Mouse (Mus musculus) regulatory T cell (primary cell): Measurements from ENCODE around the gene Csmd2.

Source experiments
- in situ Hi-C: fragments of 300-600 bp; cut with MboI, MseI; formaldehyde crosslinking; loops from one replicate; pipeline ENCODE4 v1.15.1; 2025; ENCODE audit warnings: high pct_unique_total_duplicates

The Csmd2 gene

DNA sequence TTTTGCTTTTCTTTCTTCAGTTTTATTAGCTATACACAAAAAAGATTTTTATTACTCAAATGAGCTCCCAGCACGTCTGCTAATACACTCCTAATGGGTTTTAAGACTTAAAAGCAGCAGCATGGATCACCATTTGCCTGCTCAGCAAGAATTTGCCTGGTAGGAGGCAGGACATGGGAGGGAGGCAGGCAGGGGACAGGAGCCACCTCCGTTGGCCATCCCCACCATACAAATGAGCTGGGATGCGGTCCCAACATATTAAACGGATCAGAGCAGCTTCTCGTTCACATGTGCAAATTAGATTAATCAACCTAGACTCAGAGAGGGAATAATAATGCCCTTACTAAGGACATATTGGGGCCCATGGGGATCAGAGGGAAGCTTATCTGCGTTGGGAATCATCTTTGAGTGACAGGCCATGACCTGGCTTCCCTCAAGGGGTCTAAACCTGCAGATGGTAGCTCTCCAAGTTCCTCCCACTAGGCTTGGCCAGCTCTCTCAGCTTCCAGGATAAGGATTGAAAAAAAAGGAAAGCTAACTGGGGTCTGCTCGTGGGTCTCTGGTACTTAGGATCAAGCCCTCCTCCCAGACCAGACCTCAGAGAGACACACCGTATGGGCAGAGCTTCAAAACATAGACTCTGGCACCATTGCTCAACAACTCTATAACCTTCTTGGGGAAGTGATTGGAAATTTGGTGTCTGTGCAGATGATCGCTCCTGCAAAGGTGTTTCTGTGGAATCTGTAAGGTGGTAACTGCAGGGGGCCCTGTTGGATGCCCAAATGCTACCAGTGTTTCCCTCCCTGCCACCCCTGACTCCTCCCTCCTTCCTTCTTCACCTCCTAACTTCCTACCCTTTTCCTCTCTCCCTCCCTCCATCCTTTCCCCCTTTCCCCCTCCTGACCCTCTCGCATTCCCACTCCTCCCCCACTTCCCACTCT, 153.8 kb downstream of the Csmd2 start:
- in situ Hi-C loops = no loop called here

DNA sequence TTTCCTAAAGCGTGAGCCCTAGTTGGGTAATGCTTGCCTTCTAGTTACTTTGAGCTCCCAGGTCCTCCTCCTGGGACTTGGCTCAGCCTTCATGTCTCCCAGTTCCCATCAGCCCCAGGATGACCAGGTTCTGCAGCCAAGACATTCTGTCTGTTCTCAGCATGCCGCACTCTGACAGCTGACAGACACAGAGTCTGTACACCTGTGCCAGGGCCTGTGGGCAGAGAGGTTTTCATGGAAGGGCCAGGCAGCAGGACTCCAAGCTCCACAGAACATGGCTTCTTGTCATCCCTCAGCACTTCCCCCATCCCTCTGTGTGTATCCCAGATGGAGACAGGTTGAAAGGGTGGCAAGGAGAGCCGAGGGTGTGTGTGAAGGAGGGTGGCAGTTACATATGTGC, 154.6 kb downstream of the Csmd2 start:
- in situ Hi-C loops = no loop called here

DNA sequence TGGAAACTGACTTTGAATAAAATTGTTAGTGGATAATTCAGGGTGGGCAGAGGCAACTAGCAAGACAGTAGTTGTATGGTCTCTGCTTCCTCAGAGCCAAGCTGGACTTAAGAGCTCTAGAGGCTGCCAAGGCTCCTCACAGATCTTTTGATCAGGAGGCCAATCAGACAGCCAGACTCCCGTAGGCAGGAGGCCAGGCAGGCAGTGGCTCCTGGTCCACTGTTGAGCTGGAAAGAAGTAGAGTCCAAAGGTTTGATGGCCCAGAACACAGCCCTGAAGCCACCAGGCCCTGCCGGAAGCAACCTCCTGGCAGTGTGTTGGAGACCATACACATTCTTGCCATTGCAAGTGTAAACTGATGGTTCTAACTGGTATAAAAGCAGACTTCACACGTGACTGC, 155.5 kb downstream of the Csmd2 start:
- in situ Hi-C loops = no loop called here

DNA sequence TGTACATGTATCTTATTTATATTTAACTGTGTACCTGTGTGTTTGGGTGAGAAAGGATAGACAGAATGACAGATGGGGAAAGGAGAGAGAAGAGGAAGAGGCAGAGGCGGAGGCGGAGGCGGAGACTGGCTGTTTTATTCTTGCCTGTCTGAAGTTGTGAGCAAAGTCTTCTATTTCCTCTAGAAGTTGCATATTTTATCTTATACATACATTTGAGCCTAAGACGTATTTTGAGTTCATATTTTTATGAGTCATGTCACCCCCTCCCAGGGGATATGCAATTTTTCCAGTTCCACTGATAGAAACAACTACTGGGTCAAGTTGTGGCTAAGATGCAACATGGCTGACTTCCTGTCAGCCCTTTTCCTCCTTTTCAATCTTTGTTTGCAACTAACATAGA, 161.9 kb downstream of the Csmd2 start:
- in situ Hi-C loops = no loop called here

DNA sequence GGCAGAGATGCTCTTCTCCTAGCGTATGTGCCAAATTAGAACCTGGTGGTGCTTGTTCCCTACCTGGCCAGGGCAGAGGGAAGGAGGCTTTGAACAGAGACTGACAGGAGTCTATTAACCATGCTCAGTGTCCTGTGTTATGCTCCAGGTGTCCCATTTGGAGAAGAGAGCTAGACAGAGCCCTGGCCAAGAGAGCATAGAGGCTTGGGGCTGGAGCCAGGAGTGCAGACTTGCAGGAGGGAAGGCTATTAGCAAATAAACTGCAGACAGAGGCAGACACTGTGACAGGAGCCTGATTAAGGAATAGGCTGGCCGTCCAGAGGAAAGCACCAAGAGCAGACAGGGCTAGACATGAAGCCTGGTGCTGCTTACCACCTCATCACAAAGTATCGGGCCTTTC, 164.4 kb downstream of the Csmd2 start:
- in situ Hi-C loops = no loop called here

DNA sequence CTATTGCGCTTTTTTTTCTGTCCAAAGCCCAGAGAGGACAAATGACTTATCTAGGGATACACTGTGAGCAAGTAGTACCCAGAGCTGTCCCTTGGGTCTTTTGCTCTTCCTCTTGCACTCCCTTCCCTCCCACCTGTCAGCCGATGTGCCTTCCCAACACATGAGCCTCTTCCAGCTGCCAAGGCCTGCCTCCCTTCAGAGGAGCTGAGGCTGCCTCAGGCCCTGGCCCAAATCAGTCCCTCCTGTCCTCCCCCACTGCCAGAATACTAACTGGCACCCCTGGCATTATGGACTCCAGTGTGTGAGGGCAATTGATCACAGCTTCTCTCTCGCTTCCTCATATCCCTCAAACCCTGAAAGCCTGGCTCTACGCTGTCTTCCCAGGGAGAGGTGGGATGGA, 165.5 kb downstream of the Csmd2 start:
- in situ Hi-C loops = no loop called here

DNA sequence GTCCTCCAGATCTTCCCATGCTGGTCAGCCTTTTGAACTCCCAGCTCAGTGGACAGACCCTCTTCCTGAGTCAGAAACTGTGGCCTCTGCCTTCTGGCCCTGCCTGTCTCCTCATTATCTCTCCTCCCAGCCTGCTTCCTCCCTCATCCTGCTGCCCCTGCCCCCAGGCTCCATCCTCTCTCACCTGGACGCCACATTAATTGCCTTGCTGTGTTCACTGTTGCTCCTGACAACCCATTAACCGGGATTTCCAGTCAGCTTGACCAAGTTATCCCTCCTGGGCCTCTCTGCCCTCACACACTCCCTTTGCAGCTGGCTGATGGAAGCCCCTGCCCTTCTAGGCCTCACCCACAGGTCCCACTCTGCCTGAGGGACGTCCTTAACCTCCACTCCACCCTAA, 167.6 kb downstream of the Csmd2 start:
- in situ Hi-C loops = no loop called here

DNA sequence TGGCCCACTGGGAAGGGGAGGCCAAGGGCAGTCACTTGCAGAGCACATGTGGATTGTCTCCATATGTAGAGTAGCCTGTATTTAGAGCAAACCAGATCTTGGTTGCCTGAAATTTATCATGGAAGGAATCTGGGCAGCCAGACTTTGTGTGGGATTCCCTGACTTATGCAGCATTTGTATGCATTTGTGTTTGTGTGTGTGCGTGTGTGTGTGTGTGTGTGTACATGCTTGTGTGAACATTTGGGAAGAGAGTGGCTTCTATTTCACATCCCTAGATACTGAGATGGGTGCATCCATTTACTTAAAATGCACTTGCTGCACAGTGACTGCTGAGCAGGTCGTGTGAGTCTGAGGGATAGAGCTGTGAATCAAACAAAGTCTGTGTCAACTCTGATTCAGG, 173.0 kb downstream of the Csmd2 start:
- in situ Hi-C loops = no loop called here

DNA sequence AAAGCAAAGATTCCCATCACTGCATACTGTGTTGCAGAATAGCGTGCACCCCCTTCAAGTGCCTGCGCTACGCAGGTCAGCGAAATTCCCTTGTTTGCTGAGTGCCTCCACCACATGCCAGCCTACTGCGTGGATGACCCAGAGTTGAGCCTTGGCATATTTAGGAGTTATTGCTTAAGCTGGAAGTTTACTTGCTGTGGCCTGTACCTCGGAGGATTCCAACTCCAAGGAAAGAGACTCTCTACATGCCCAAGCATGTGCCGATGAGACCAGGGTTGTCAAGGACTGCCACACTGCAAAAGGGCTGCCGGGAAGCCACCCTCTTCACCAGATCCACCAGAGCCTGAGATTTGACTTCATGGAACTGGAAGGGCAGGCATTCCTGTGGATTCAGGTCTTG, 182.5 kb downstream of the Csmd2 start:
- in situ Hi-C loops = no loop called here

DNA sequence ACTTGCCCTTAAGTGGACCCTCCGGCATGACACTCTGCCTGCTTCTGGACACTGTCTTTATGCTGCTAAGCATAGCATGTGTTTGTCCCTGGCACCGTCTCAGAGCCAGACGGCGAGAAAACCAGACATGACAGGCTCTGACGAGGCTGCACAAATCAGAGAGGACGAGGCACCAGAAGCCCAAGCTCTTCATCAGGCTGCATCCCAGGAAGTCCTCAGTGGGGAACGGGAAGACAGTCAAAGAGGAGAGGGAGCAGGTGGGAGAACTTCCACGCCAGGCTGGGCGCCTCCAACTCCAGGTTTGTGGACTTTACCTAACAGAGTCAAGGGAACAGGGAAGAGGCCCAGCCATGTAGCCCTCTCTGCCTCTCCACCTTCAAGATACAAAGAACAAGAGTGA, 183.6 kb downstream of the Csmd2 start:
- in situ Hi-C loops = no loop called here

DNA sequence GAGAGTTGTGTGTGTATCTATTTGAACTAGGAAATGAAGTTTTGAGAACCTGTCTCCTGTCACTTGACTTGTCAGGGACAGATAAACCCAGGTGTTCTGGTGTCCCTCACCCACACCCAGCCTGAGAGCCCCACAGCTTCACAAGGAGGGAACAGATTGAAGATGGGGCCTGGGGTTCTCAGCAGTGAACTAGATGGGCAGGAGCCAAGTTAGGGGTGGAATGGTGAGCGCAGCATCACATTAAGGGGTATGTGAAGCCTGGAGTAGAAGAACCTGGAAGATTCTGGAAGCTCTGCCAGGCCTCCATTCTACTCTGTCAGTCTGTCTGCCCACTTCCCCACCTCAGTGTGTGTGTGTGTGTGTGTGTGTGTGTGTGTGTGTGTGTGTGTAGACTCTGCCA, 184.0 kb downstream of the Csmd2 start:
- in situ Hi-C loops = no loop called here

DNA sequence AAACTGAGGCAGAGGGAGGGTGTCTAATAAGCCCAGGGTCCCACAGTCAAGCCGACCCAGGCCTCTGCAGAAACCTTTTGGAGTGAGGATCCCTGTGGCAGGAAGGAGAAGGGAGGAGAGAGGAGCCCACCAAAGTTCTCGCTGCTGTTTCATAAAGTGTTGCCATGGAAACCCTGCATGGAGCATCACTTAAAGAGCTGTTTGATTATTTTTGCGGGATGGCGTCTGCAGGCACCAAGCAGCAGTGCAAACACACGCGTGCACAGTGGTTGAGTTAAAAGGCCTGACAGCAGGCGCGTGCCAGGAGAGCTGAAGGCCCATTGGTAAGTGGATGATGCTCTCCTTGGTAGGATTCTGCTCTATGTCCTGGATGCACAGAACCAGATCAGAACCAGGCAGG, 191.3 kb downstream of the Csmd2 start:
- in situ Hi-C loops = no loop called here

DNA sequence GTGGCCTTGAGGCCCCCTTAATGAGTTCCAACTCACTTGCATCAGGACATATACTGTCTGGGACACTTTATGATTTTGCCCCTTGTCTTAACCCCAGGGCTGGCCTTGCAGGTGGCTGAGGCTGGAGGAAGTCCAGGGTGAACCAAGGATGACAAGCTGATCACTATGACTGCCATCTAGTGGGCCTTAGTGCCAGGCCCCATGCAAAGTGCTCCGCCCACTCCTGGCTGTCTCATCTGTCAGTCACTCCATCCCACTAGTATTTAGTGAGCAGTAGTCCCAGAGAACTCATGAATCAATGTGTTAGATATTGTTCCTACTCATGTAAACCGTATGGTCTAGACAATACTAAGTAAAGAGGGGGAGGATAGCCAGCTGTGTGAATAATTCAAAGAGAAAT, 191.9 kb downstream of the Csmd2 start:
- in situ Hi-C loops = no loop called here

DNA sequence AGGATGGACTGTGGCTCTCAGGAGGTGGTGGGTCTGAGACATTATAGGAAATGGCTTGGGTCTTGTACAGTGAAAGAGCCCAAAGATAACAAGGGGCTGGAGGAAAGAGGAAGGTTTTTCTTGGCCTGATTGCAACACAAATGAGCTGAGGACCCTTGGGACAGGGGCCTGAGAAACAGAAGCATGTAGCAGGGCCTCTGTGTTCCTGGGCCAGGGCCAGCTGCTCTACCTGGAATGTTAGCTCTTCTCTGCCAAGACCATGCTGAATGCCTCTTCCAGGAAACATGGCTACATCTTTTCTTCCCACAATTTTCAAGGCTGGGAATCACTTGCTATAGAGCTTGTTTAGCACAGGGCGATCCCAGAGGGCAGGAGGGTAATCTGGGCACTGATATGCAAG, 197.1 kb downstream of the Csmd2 start:
- in situ Hi-C loops = no loop called here

DNA sequence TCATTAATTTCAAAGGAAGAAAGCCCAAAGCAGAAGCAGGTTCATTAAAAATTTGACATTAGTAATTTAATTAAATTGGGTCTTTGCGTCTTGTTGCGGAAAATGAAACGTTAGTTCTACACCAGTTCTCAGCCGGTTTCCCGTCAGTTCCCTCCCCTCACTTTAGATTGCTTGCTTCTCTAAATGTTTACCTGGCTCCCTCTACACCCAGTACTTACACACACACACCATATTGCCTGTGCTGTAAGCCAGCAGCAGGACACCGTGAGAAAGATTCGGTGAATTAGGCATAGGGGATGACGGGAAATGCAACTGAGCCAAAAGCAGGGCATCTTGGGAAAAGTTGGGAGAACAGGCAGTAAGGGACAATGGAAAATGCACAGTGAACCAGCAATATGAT, 206.8 kb downstream of the Csmd2 start:
- in situ Hi-C loops = no loop called here

DNA sequence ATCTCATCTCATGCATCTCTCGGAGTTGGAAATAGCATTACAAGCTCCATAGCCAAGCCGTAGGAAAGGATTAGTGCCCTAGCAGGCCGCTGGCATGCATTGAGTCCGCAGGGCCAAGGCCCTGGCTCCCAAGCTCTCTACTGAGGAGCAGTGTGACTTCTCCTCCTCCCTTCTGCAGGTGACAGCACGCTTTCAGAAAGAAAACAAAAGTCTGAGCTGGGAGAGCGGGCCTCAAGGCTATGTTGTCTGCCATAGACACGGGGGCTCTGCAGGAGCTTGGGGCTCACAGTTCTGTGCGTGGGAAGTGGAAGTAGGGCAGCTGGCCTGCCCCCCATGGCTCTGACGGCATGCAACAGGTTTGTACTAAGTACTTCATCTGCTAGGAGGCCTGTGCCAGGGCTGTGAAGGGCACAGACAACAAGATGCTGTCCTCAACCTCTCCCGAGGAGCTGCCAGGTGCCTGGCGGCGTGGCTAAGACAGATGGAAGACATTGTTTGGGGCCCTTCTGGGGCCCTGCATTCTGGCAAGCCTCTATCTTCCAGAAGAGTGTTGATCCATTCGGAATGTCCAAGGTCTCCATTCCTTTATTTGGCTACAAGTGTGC, 230.4 kb downstream of the Csmd2 start:
- in situ Hi-C loops = no loop called here

DNA sequence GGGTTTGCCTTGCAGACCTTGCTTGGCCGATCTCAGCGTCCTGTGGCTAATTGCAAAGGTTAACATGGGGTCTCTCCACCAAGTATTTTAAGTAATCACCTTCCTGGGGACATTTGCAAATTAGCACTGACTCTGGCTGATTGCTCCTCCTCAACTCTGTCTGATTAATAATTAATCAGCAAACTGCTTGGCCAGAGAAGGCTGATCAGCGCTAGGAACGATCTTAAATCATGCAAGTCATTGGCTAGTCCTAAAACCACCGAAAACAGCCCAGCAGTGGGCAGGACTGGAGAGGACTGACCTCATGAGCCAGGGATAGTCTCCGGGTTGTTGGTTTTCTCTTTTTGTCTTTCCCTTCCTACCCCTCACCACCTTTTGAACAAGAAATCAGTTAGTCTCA, 236.8 kb downstream of the Csmd2 start:
- in situ Hi-C loops = no loop called here

DNA sequence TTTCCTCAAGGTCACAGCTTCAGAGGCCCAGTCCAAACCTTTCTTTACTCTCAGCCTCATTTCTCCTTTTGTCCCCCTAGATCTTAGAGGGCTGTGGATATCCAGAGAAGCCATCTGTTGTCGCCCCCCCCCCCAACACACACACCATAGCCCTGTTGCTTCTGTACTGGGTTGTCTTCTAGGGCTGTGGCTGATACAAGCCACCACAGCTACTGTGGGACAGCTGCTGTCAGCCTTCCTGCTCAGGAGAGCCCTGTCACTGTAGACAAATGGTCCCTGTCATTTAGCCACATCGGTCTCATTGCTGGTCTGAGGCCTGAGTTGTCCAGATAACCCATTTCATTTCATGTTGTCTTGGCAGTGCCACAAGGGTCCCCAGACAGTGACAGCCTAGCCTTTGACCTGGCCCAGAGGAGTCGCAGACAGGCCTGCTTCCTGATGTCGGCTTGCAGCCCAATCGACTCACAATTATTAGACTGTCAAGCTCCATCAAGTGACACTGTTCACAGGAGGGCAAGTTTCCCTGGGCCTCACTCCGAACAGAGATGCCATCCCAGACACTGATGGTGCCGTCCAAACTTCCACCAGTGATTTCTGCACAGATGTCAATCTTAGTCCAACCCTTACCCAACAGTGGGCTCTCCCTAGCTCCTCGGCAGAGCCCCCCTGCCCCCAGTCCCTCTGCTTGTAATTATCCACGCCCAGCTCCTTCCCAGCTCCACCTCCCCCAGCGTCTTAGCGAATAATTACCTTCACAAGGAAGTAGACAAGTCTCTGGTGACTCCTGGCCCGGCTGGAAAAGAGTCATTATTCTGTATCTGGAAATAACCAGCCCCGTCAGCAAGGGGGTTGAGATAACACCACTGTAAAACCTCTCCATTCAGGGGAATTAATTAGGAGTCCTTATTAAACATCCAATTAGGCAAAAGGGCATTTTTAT, 240.0 kb downstream of the Csmd2 start:
- in situ Hi-C loops = no loop called here

DNA sequence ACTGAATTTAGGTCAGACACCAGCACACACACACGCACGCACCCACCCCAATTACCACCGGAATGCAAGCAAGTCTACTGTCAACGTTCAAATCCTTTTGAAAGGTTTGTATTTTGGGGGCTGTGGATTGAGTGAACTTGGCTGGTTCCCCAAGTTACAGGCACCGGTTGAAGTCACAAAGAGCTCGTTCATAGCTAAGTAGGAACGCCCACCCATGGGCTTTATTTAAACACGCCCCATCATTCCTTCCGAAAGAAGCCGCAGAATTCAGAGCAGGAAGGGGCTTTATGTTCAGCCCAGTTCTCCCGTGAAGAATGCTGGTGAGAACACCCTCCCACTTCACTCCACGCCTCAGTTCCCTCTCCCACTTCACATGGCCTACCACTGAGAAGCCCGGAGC, 245.8 kb downstream of the Csmd2 start:
- in situ Hi-C loops = no loop called here

DNA sequence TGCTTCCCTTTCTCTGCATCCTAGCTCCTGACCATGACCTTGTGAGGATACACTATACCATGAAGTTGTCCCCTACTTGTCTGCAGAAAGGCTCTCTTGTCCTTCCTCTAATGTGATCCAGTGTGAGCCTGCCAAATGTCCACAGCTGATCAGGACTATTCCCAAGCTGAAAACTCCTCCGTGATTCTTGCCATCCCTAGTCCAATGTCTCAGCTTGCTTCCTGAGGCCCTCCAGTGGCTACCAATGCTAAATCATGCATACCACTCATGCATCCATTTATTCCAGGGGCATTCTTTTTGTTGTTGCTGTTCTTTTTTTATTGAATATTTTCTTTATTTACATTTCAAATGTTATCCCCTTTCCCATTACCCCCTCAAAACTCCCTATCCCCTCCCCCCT, 251.5 kb downstream of the Csmd2 start:
- in situ Hi-C loops = no loop called here

DNA sequence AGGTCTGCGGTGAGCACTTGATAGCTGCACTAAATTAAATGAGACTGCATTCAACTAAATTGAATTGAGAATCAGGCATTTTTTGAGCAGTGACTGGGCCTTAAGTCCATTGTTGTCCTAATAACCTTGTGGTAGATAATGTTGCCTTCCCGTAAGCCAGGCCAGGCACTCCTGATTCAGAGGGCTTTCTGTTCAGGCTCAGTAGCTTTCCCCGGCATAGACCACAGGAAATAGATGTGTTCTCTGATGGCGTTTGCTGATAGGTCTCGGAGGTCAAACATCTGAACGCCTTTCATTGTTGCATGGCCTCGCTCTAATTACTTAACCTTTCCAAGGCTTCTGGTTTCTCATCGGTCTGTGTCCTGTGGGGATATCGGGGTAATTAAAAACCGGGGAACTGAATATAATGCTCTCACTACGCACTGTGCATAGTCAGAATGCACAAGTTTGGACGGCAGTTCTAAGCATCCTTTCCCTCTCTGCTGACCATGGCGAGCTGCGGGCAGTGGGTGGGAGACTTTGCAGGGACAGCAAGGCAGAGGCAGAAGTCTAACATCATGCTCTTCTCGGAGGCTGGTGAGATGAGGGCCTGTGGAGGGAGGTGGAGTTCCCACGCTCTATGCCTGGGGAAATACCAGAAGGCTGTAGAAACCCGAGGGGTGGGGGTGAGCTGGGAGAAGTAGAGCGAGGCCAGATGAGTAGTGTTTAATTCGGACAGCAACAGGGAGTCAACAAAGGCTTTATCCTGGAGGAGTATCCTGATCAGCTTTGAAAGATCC, 253.6 kb downstream of the Csmd2 start:
- in situ Hi-C loops = no loop called here
